Mouse (Mus musculus) heart, postnatal 25 days (tissue): Measurements from ENCODE around the gene Nnat. TPM values are rescaled to one million over a fixed set of nuclear protein-coding genes. Genes with fewer than 3 reads are reported as not detected.

Experiments
- DNase-seq: peaks from one replicate; pipeline ENCODE4 v3.0.0; 2022; ENCODE audit warnings: low spot score
- intact Hi-C: fragments of 180-260 bp; cut with DNase I; formaldehyde crosslinking; loops from one replicate; pipeline ENCODE4 v1.15.1; 2025
- total RNA-seq, 2 experiments: library from RNA; stranded (reverse); gene quantifications; 2 replicates each; pipeline ENCODE4 v1.2.3; 2021

Gene Nnat
- total RNA-seq = 1 to 10 TPM in 1 of 2 experiments, under 1 TPM in 1; 0.29 to 1.4 TPM

DNA sequence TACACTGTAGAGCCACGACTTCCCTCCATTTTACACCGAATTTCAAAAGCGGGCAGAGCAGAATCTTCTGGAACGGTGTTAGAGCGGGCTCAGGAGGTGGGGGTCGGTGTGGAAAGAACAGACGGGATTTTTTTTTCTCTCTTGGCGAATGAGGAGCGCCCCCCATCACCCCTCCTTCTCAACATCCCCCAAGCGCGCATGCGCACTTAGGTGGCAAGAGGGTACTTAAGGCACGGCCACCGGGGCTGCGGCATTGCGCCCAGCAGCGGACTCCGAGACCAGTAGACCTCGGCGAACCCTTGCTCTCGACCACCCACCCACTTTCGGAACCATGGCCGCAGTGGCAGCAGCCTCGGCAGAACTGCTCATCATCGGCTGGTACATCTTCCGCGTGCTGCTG, at the start of gene Nnat:
TSS of gene Nnat (plus strand) at position 221 of the 400 bp plus-strand sequence.
- intact Hi-C loops = no loop called here
- no peak for DNase-seq

- intact Hi-C loops = no loop called here
These were observed 47.0 kb upstream of the Nnat start for GRCm38 (mm10) chr2:157512859-157513258.

DNA sequence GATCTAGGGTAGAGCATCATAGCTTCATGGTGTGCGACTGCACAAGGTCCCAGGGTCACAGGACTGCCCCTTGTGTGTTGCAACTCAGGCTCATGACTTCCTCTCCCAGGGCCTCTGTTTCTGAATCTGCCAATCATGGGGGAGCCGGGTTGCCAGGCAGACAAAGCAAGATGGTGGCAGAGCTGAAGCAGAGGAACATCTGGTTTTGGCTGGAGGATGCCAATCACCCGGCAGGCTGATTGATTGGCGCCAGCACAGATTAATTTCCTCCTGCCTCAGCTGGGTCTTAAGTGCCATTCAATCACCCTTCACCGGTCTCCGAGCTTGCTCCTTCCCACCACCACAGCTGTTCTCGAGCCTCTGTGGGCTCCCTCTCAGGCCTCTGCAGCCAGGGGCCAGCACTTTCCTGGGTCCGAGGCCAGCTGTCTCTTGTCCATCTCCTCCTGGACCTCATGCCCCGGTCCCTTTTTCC, 46.1 kb upstream of the Nnat start:
- DNase-seq = no peak
- intact Hi-C loops = no loop called here

More at GRCm38 (mm10) chr2:157512859-157513258, 47.0 kb upstream of the Nnat start:
- no peak for DNase-seq

DNA sequence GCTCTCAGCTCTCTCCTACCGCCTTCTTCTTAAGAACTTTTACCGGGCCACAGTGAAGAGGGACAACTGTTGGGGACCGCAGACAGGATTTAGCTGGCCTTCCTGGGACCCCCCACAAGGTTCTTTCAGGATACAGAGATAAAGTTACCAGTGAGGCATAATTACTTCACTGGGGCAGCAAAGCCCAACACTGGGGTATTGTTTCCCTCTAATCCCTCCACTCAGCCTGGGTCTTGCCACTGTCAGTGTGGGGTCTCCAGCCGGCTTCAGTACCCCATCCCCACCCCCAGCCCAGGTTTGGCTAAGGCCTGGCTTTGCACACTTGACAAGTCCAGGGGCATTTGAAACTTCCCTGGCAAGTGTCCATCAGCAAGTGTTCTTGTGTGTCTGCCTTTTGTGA, 45.5 kb upstream of the Nnat start:
- no peak for DNase-seq
- intact Hi-C loops = no loop called here

GRCm38 (mm10) chr2:157517526-157517925, 42.4 kb upstream of the Nnat start:
- no peak for DNase-seq
- intact Hi-C loops = no loop called here

GRCm38 (mm10) chr2:157518451-157518850, 41.4 kb upstream of the Nnat start:
- intact Hi-C loops = no loop called here
- no peak for DNase-seq

GRCm38 (mm10) chr2:157519452-157519851, 40.4 kb upstream of the Nnat start:
- intact Hi-C loops = no loop called here

GRCm38 (mm10) chr2:157520496-157520895, 39.4 kb upstream of the Nnat start:
- intact Hi-C loops = no loop called here
- DNase-seq = no peak

More at GRCm38 (mm10) chr2:157519452-157519851, 40.4 kb upstream of the Nnat start:
- DNase-seq = peak; percentile 13

GRCm38 (mm10) chr2:157522556-157522955, 37.3 kb upstream of the Nnat start:
- intact Hi-C loops = no loop called here
- no peak for DNase-seq

- DNase-seq = no peak
- intact Hi-C loops = no loop called here
These were observed 29.6 kb upstream of the Nnat start for GRCm38 (mm10) chr2:157530056-157530955.

DNA sequence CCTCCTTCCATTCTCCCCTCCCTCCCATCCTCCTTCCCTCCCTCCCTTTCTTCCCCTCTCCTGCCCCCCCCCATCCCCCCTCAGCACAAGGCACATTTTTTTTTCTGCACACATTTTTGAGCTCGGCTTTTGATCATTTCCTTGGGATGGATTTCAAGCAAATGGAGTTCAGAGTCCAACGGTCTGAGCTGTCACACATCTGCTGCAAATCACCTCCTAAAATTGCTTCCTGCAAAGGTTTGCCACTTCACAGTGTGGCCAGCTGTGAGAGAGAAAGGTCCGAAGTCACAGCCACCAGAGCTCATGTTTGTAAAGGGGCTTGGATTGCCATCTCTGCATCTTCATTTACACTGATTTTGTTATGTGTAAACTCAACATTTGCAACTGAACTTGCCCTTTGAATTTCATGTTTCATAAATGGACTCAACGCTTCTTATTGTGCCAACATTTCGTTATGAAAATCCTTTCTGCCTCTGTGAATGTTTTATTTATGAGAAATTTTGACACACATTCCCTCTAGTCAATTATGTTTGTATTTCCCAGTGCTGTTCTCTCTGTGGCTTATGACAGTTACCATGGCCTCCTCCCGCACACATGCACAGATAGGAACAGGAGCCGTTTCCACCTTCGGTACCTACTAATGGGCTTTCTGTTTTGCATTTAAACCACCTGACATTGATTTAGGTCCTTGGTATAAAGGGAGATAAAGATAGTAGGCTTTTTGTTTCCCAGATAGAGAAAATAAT, 28.0 kb upstream of the Nnat start:
- intact Hi-C loops = no loop called here
- DNase-seq = no peak

GRCm38 (mm10) chr2:157534163-157534562, 25.7 kb upstream of the Nnat start:
- intact Hi-C loops = no loop called here

DNA sequence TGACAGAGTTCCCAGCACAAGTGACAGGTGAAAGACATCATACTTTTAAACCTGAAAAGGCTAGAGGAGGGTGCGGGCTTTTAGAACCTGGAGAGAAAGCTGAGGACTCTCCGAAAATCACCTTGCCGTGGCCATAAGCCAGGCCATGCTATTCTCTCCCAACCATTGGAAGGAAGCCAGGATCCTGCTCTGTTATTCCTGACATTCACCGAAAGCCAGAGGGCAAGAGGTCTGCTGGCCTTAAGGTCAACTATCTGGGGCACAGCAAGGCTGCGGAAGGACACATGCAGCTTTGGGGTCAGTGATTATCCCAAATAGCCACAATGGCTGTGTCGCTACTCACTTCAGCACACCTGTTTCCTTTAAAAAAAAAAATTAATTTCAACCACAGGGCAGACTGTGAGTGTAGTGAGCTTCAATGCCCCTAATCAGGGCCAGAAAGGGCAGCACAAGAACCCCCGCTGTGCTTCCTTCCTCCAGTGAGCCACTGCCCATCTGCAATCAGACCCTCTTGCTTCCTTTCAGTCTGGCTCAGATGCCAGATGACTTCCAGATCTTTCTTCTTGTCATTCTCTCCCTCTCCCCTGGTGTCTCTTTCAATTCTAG, 23.3 kb upstream of the Nnat start:
- no peak for DNase-seq
- intact Hi-C loops = no loop called here

More at GRCm38 (mm10) chr2:157534163-157534562, 25.7 kb upstream of the Nnat start:
- no peak for DNase-seq

- intact Hi-C loops = no loop called here
- DNase-seq = no peak
These were observed 22.8 kb upstream of the Nnat start for GRCm38 (mm10) chr2:157537118-157537517.

DNA sequence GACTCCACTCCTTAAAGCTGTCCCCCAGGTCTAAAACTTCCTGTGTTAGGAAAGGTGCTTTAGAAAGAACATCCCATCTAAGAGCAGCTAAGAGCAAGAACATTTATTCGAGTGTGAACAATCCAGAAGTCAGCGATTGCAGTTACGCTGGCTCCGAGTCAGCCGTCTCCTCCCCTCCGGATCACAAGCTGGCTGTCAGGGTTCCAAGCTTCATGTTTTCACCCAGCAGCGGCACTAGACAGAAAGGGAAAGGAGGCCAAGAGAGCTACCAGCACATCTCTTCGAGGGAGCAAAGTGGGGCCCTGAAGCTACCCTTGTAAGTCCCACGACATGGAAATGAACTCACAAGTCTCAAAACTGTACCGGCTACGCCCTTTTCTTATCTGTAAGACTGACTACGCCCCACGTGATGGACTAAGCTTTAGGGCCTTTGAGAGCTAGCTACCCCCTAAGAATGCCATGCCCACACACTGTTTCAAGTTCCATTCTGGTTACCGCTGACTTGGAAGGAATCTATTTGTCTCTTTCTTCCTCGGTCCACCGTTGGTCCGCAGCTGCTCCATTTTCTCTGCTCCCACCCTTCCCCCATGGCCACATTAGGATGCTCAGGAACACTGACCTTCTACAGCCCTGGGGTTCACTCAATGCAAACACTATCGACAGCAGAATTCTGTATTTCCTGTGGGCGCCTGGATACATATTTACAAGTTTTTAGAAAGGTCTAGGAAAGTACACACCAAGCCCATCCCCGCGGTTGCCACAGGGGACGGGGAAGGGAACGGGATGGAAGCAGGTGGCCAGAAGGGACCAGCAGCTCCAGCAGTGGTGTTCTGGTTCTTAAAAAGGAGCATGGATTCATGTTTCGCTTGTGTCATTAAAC, 19.6 kb upstream of the Nnat start:
- intact Hi-C loops = no loop called here
- peak; percentile 37 for DNase-seq

- no peak for DNase-seq
- intact Hi-C loops = no loop called here
These were observed 18.8 kb upstream of the Nnat start for GRCm38 (mm10) chr2:157540953-157541569.

GRCm38 (mm10) chr2:157541631-157542030, 18.2 kb upstream of the Nnat start:
- DNase-seq = no peak
- intact Hi-C loops = no loop called here

- DNase-seq = no peak
- intact Hi-C loops = no loop called here
These were observed 17.5 kb upstream of the Nnat start for GRCm38 (mm10) chr2:157542415-157542814.

DNA sequence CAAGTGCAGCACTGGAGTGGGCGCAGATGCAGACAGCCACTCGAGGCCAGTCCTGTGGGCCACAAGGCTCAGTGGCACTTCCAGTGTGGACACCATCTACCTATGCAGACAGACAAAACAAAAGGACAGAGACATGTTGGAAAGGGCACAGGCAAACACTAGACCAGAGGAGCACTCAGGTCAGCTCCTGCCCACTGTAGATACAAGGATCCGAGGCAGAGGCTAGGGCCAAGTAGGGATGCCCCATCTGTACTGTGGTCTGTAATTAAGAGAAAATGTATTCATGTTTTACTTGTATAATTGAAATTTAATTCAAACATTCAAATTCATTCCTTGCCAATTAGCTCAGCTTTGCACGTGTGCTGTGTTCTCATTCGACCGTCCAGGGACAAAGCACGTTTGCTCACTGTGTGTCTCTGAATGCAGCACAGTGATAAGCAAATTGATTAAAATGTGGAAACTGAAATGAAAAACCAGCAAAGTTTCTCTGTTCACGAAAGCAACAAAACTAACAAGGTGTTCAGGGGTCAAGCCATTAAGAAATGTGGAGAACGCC, 15.5 kb upstream of the Nnat start:
- intact Hi-C loops = no loop called here
- no peak for DNase-seq
